8 mouse cellular contexts compared by ENCODE assay signal in the genomic region with DNA sequence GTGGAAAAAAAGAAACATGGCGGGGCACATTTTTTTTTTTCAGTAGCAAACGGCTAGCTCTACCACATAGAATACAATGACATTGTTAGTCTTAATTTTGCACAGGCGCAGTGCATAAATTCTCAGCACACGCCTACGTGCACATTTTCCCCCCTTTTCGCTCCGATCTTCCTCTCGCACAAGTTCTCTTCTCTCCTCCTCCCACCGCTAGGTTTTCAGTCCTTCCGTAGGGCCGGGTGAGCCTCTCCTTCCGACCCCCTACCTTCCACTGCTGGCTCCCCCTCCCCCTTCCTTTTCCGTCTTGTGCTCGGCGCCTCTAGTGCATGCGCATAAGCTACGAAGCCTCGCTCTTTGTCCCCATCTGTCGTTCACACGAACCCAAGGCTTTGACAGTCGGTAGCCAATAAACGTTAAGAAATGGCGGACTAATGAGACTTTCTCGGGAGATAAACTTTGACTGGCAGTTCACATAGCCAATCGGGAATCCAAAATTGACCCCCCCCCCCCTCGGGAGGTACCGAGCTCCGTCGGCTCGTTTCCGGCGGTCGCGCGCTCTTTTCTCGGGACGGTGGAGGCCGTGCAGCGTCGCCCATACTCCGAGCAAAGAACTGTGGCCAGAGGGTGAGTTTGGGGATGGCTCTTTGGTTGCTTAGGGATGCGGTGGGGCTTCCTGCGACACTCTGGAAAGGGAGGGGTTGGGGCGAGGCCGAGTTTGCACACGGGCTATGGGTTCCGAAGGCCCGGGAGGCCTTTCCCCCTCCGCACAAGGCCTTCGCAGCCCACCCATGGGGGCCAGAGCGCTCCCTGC. TPM values are rescaled to one million over a fixed set of nuclear protein-coding genes. Genes with fewer than 3 reads are reported as not detected.
DNase-seq lines count a peak whose midpoint lies in the region; ATAC-seq and TF ChIP-seq lines count a peak whose summit lies in the region.

A gene (plus strand): TSS at position 177 of the 808 bp plus-strand sequence.

- peak within 1 kb of the TSS; percentile 91 to 95 for H3K4me3 ChIP-seq in ES-E14 (ENCODE audit: insufficient read depth in 1 of 2, low read depth in 1 of 2, low read length in 2 of 2, poor library complexity in 1 of 2, severe bottlenecking in 1 of 2)
- peak within 1 kb of the TSS; percentile 67 for H3K4me3 ChIP-seq in forebrain, embryonic 15.5 days
- peak within 1 kb of the TSS; percentile 92 for H3K4me3 ChIP-seq in lung, adult 2 months (replicated peaks; ENCODE audit: extremely low read depth, low read depth, low read length)

- ATAC-seq in forebrain, embryonic 15.5 days (replicated peaks), result peak; percentile 97
- ATAC-seq in neutrophil, adult 5-6 weeks (ENCODE audit: extremely low read depth, insufficient number of reproducible peaks, low FRiP score, poor library complexity, severe bottlenecking), result peak; percentile 96

- no peaks in the 10 kb centered on the region for H3K9me3 ChIP-seq in ES-E14 (ENCODE audit: control insufficient read depth, insufficient read depth, low read depth, low read length)
- no peaks in the 10 kb centered on the region for H3K9me3 ChIP-seq in forebrain, embryonic 15.5 days

- TF ChIP-seq POLR2A in lung, adult 2 months (IDR thresholded peaks at IDR 0.05; ENCODE audit: borderline replicate concordance, extremely low read depth, low read depth, low read length), result peak; percentile 71; the same call in 1 of the 2 replicates

- peak within 1 kb of the TSS; percentile 93 for H3K27ac ChIP-seq in ES-E14 (ENCODE audit: insufficient read depth, low read depth, low read length, poor library complexity, severe bottlenecking)
- peak within 1 kb of the TSS; percentile 95 for H3K27ac ChIP-seq in forebrain, embryonic 15.5 days (replicated peaks)

- no peak for TF ChIP-seq CTCF in lung, adult 2 months (IDR thresholded peaks at IDR 0.05; ENCODE audit: insufficient read depth, low read length)

- intact Hi-C loops in heart, postnatal 25 days (cut with DNase I), result loop anchor here (10.0 kb wide), 1 partner anchor 295 kb away; no protein-coding TSS in a partner anchor

- no peaks in the 10 kb centered on the region; a peak in 1 of 4 replicates for H3K4me1 ChIP-seq in ES-E14 (ENCODE audit: control insufficient read depth in 2 of 2, insufficient read depth in 2 of 2, low read length in 2 of 2, poor library complexity in 1 of 2)
- H3K4me1 ChIP-seq in forebrain, embryonic 15.5 days, result peaks cover 28% of the 10 kb centered on the region
- no peaks in the 10 kb centered on the region for H3K4me1 ChIP-seq in lung, adult 2 months (ENCODE audit: control insufficient read depth, insufficient read depth, low read length)

- peak; percentile 85 for DNase-seq in ES-E14 (ENCODE audit: low read depth, low spot score)
- DNase-seq in cerebellum, adult 11-12 months, result peak; percentile 91
- peak; percentile 69 for DNase-seq in heart, postnatal 25 days (ENCODE audit: low spot score)
- DNase-seq in layer of hippocampus, adult 18-20 months (ENCODE audit: low spot score in 2 of 2), result peak; percentile 81 to 93
- DNase-seq in lung, adult 2 months, result peak; percentile 59
- peak; percentile 81 to 88 for DNase-seq in thymus, adult 18-20 months

- peak within 1 kb of the TSS; percentile 85 for H3K9ac ChIP-seq in ES-E14 (ENCODE audit: insufficient read depth, low read depth, low read length, poor library complexity, severe bottlenecking)
- peak within 1 kb of the TSS; percentile 79 for H3K9ac ChIP-seq in forebrain, embryonic 15.5 days (replicated peaks)

- 25% methylated on average over 51 of the region's 51 CpGs for WGBS in forebrain, embryonic 15.5 days
- WGBS in lung, adult 2 months, result 30% methylated on average over 51 of the region's 51 CpGs

- peaks cover 4% of the 10 kb centered on the region for H3K36me3 ChIP-seq in ES-E14 (ENCODE audit: control insufficient read depth, insufficient read depth, low read length, poor library complexity, severe bottlenecking)
- no peaks in the 10 kb centered on the region for H3K36me3 ChIP-seq in forebrain, embryonic 15.5 days

- H3K27me3 ChIP-seq in forebrain, embryonic 15.5 days, result no peaks in the 10 kb centered on the region

- H3K4me2 ChIP-seq in forebrain, embryonic 15.5 days (replicated peaks), result peak within 1 kb of the TSS; percentile 46

- in situ Hi-C loops in ES-E14 (cut with MboI; ENCODE audit: low sequenced_read_pairs in 2 of 2, unreplicated experiment in 2 of 2), result no loop called here

TF ChIP-seq in ES-E14, 5 proteins besides CTCF, POLR2A, EP300 and RAD21:
- TF ChIP-seq MAFK (IDR thresholded peaks at IDR 0.05; ENCODE audit: insufficient read depth, low read depth, low read length) (no peak), ZNF384 (IDR thresholded peaks at IDR 0.05; ENCODE audit: low read depth, low read length) (peak; percentile 77; the same call in 1 of the 2 replicates)

RNA-seq across cellular contexts. Expression of the gene that starts here (rescaled TPM):
- total RNA-seq in ES-E14 (2012; rRNA removed), result 259 and 271 TPM in 2 replicates
- polyA plus RNA-seq in forebrain, embryonic 15.5 days (2015; fragmentation: Nextera tagmentation; extraction: Ambion mirVana), result 459 and 484 TPM in 2 replicates
- total RNA-seq in heart, postnatal 25 days (2021), result 10 to 100 TPM; 69.3 to 75.5 TPM
- 100 to 1,000 TPM; 124 to 147 TPM for total RNA-seq in layer of hippocampus, adult 18-20 months (2021)
- 57.9 and 96.3 TPM in 2 replicates for polyA plus RNA-seq in lung, adult 2 months (2012; rRNA removed)
- total RNA-seq in neutrophil, adult 5-6 weeks (2017), result 305 and 325 TPM in 2 replicates

Comparison
In these comparisons a context has a peak if more than half of its experiments do, and no peak if none do; other contexts are left out.
1. Peak in every context shown above with its lines: DNase-seq, ATAC-seq, H3K4me3 ChIP-seq and H3K27ac ChIP-seq.